Mouse (Mus musculus) adrenal gland, postnatal 14 days (tissue): ENCODE results near the gene Nom1. TPM values are rescaled to one million over a fixed set of nuclear protein-coding genes. Genes with fewer than 3 reads are reported as not detected.
A peak's percentile ranks its signal among the peaks of the same experiment; 100 is the strongest.

Experiments used
- DNase-seq: peaks from one replicate; pipeline ENCODE4 v3.0.0; 2021; ENCODE audit warnings: mixed read lengths
- total RNA-seq: library from RNA; stranded (reverse); gene quantifications from 2 replicates; pipeline ENCODE4 v1.2.3, GENCODE M21; 2021

Gene Nom1
- total RNA-seq, 1 experiment from 2014 or later: 27.7 TPM

- DNase-seq: no peak
Observed at GRCm38 (mm10) chr5:29470851-29471394, 36.5 kb downstream of the Nom1 start.

GRCm38 (mm10) chr5:29471396-29471795 is 36.9 kb downstream of the Nom1 start:
- no peak for DNase-seq

- DNase-seq: no peak
Observed at GRCm38 (mm10) chr5:29471855-29472665, 37.6 kb downstream of the Nom1 start.

GRCm38 (mm10) chr5:29473551-29474245 is 39.2 kb downstream of the Nom1 start:
- DNase-seq: no peak

GRCm38 (mm10) chr5:29474246-29474960 is 39.9 kb downstream of the Nom1 start:
- DNase-seq: no peak

- DNase-seq: no peak
Observed at GRCm38 (mm10) chr5:29475041-29475440, 40.6 kb downstream of the Nom1 start.

- DNase-seq: no peak
Observed at GRCm38 (mm10) chr5:29475556-29475955, 41.1 kb downstream of the Nom1 start.

GRCm38 (mm10) chr5:29476021-29476420 is 41.6 kb downstream of the Nom1 start:
- no peak for DNase-seq

GRCm38 (mm10) chr5:29477474-29478207 is 43.2 kb downstream of the Nom1 start:
- DNase-seq: peak; percentile 22

- no peak for DNase-seq
Observed at GRCm38 (mm10) chr5:29478208-29479197, 44.0 kb downstream of the Nom1 start, which contains the start of gene Mnx1. Gene Mnx1, minus strand, starts transcription at chr5:29478470.

- DNase-seq: peak; percentile 66
Observed at GRCm38 (mm10) chr5:29479198-29479593, 44.7 kb downstream of the Nom1 start.

GRCm38 (mm10) chr5:29483801-29484200 is 49.3 kb downstream of the Nom1 start:
- DNase-seq: no peak

- DNase-seq: peak; percentile 84
Observed at GRCm38 (mm10) chr5:29484965-29485940, 50.8 kb downstream of the Nom1 start.

- no peak for DNase-seq
Observed at GRCm38 (mm10) chr5:29485941-29486320, 51.5 kb downstream of the Nom1 start.

- DNase-seq: no peak
Observed at GRCm38 (mm10) chr5:29487321-29487720, 52.9 kb downstream of the Nom1 start.

- DNase-seq: no peak
Observed at GRCm38 (mm10) chr5:29507013-29507412, 72.5 kb downstream of the Nom1 start.
